Mouse (Mus musculus): ENCODE measurements around the gene Cox19. TPM values are rescaled to one million over a fixed set of nuclear protein-coding genes. Genes with fewer than 3 reads are reported as not detected.

Cox19 gene
- polyA plus RNA-seq, 1 experiment: 66.0 TPM

GRCm38 (mm10) chr5:139345364-139345714, 5.9 kb downstream of the Cox19 start:
- Histone ChIP-seq H3K27me3 (ENCODE audit: control insufficient read depth, insufficient read depth, insufficient read length) (peaks cover 4% of the 10 kb centered on the region), H3ac (ENCODE audit: control insufficient read depth, insufficient read length) (peak overlapping the region; percentile 70), H3K79me2 (ENCODE audit: control insufficient read depth, insufficient read depth) (peaks cover 19% of the 10 kb centered on the region), H3K36me3 (ENCODE audit: control insufficient read depth, insufficient read depth) (peaks cover 7% of the 10 kb centered on the region), H3K4me3 (peak overlapping the region; percentile 83), H3K4me2 (ENCODE audit: low read depth) (peak overlapping the region; percentile 87)
- no peak for TF ChIP-seq SRF (IDR thresholded peaks at IDR 0.05; ENCODE audit: control insufficient read depth, insufficient read length, low read depth)
- TF ChIP-seq TCF12 (IDR thresholded peaks at IDR 0.05; ENCODE audit: insufficient read depth, poor library complexity, severe bottlenecking): no peak
- no peak for TF ChIP-seq TCF3 (IDR thresholded peaks at IDR 0.05; ENCODE audit: insufficient read length, low read depth)
- no peak for TF ChIP-seq POLR2A (IDR thresholded peaks at IDR 0.05; ENCODE audit: insufficient read length, low read depth)
- no peak for TF ChIP-seq MYOG (IDR thresholded peaks at IDR 0.05; ENCODE audit: control insufficient read depth in 1 of 3, insufficient read depth in 1 of 3, insufficient read length in 2 of 3, low read depth in 2 of 3)
- no peak for TF ChIP-seq MAX (IDR thresholded peaks at IDR 0.05; ENCODE audit: low read depth)
- TF ChIP-seq CEBPB (IDR thresholded peaks at IDR 0.05; ENCODE audit: insufficient read depth, poor library complexity, severe bottlenecking): no peak
- no peak for TF ChIP-seq POLR2AphosphoS2 (IDR thresholded peaks at IDR 0.05; ENCODE audit: insufficient read length, low read depth)
- no peak for TF ChIP-seq REST (IDR thresholded peaks at IDR 0.05; ENCODE audit: insufficient read depth, insufficient read length)
- TF ChIP-seq USF1 (IDR thresholded peaks at IDR 0.05; ENCODE audit: low read depth): no peak
- TF ChIP-seq E2F4 (IDR thresholded peaks at IDR 0.05; ENCODE audit: insufficient read depth): no peak
- TF ChIP-seq MYOD1 (IDR thresholded peaks at IDR 0.05; ENCODE audit: control insufficient read depth in 1 of 3, insufficient read length in 2 of 3, low read depth in 2 of 3): no peak

DNA sequence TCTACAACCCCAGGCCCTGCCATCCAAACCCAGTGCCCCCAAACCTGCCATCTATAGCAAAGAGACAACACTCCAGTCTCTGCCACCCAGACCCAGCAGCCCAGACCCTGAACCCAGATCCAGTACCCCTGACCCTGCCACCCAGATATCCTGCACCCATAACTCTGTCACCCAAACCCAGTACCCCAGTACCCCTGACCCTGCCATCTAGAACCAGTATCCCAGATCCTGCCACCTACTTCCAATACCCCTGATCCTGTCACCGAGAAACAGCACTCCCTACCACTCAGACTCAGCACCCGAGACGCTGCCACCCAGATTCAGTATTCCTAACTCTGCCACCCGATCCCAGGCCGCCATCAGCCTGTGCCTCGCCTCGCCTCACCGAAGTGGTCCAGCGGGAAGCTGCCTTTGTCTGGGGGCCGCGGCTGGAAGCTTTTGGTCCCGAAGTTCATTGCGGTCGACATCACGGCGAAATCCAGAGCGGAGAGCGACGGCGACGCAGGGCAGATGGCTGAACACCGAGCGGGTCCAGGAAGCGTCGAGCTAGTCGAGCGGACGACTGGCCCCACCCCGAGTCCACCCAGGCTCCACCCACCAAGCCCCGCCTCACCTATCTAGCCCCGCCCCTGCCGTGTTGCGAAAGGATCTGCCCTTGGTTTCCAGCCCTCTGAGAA, 6.4 kb downstream of the Cox19 start:
- peaks cover 19% of the 10 kb centered on the region for H3K79me2 ChIP-seq (ENCODE audit: control insufficient read depth, insufficient read depth)
- TF ChIP-seq CEBPB (IDR thresholded peaks at IDR 0.05; ENCODE audit: insufficient read depth, poor library complexity, severe bottlenecking): peak; percentile 86
- TF ChIP-seq USF1 (IDR thresholded peaks at IDR 0.05; ENCODE audit: low read depth): no peak
- TF ChIP-seq E2F4 (IDR thresholded peaks at IDR 0.05; ENCODE audit: insufficient read depth): no peak
- TF ChIP-seq SRF (IDR thresholded peaks at IDR 0.05; ENCODE audit: control insufficient read depth, insufficient read length, low read depth): peak; percentile 91
- TF ChIP-seq TCF12 (IDR thresholded peaks at IDR 0.05; ENCODE audit: insufficient read depth, poor library complexity, severe bottlenecking): no peak
- no peak for TF ChIP-seq TCF3 (IDR thresholded peaks at IDR 0.05; ENCODE audit: insufficient read length, low read depth)
- peak in 1 of 3 experiments; percentile 25 for TF ChIP-seq MYOD1 (IDR thresholded peaks at IDR 0.05; ENCODE audit: control insufficient read depth in 1 of 3, insufficient read length in 2 of 3, low read depth in 2 of 3)
- no peak for TF ChIP-seq MAX (IDR thresholded peaks at IDR 0.05; ENCODE audit: low read depth)
- TF ChIP-seq POLR2A (IDR thresholded peaks at IDR 0.05; ENCODE audit: insufficient read length, low read depth): peak; percentile 92
- peak in 1 of 3 experiments; percentile 51 for TF ChIP-seq MYOG (IDR thresholded peaks at IDR 0.05; ENCODE audit: control insufficient read depth in 1 of 3, insufficient read depth in 1 of 3, insufficient read length in 2 of 3, low read depth in 2 of 3)
- peak; percentile 82 for TF ChIP-seq POLR2AphosphoS2 (IDR thresholded peaks at IDR 0.05; ENCODE audit: insufficient read length, low read depth)
- no peak for TF ChIP-seq REST (IDR thresholded peaks at IDR 0.05; ENCODE audit: insufficient read depth, insufficient read length)
- peaks cover 7% of the 10 kb centered on the region for H3K36me3 ChIP-seq (ENCODE audit: control insufficient read depth, insufficient read depth)
- H3K4me3 ChIP-seq: peak overlapping the region; percentile 83
- no peaks in the 10 kb centered on the region for H3K27me3 ChIP-seq (ENCODE audit: control insufficient read depth, insufficient read depth, insufficient read length)
- H3ac ChIP-seq (ENCODE audit: control insufficient read depth, insufficient read length): peak overlapping the region; percentile 70
- peak overlapping the region; percentile 90 for H3K4me2 ChIP-seq (ENCODE audit: low read depth)

DNA sequence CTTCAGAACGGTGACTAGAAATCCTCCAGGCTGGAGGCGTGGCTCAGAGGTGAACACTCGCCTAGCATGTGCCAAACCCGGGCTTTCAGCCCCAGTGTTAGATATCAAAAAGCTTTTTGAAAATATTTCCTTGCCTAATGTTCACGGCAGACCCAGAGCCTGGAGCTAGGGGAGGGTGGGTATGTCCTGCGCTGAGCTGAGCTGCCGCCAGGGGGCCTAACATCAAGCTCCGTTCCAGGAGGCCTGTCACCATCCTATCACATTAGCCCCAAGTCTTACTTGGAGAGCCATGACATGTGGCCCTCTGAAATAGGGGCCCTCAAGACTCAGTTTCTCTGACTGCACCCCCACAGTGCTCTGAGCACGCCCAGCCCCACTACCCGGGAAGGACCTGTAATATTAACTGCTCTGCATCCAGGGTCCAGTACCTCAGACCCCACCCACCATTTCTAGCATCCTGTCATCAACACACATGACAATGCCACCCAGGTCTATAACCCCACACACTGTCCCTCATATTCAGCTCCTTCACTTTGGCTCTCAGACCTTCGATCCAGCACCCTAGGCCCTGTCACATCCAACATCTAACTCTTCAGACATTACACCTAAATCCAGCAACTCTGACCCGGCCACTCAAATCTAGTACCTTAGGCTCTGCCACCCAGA, 7.1 kb downstream of the Cox19 start:
- Histone ChIP-seq H3K27me3 (ENCODE audit: control insufficient read depth, insufficient read depth, insufficient read length) (no peaks in the 10 kb centered on the region), H3K36me3 (ENCODE audit: control insufficient read depth, insufficient read depth) (peaks cover 7% of the 10 kb centered on the region), H3K4me2 (ENCODE audit: low read depth) (peak overlapping the region; percentile 90), H3ac (ENCODE audit: control insufficient read depth, insufficient read length) (peak overlapping the region; percentile 70), H3K79me2 (ENCODE audit: control insufficient read depth, insufficient read depth) (peaks cover 19% of the 10 kb centered on the region), H3K4me3 (peak overlapping the region; percentile 83)
- TF ChIP-seq POLR2AphosphoS2 (IDR thresholded peaks at IDR 0.05; ENCODE audit: insufficient read length, low read depth): no peak
- TF ChIP-seq E2F4 (IDR thresholded peaks at IDR 0.05; ENCODE audit: insufficient read depth): no peak
- no peak for TF ChIP-seq SRF (IDR thresholded peaks at IDR 0.05; ENCODE audit: control insufficient read depth, insufficient read length, low read depth)

GRCm38 (mm10) chr5:139338891-139339290, 12.3 kb downstream of the Cox19 start:
- peaks cover 7% of the 10 kb centered on the region for H3K36me3 ChIP-seq (ENCODE audit: control insufficient read depth, insufficient read depth)
- TF ChIP-seq USF1 (IDR thresholded peaks at IDR 0.05; ENCODE audit: low read depth): no peak
- no peak for TF ChIP-seq MYOD1 (IDR thresholded peaks at IDR 0.05; ENCODE audit: control insufficient read depth in 1 of 3, insufficient read length in 2 of 3, low read depth in 2 of 3)
- no peak for TF ChIP-seq TCF3 (IDR thresholded peaks at IDR 0.05; ENCODE audit: insufficient read length, low read depth)
- no peak for TF ChIP-seq REST (IDR thresholded peaks at IDR 0.05; ENCODE audit: insufficient read depth, insufficient read length)
- no peak for TF ChIP-seq E2F4 (IDR thresholded peaks at IDR 0.05; ENCODE audit: insufficient read depth)
- no peak for TF ChIP-seq POLR2A (IDR thresholded peaks at IDR 0.05; ENCODE audit: insufficient read length, low read depth)
- TF ChIP-seq POLR2AphosphoS2 (IDR thresholded peaks at IDR 0.05; ENCODE audit: insufficient read length, low read depth): no peak
- TF ChIP-seq MYOG (IDR thresholded peaks at IDR 0.05; ENCODE audit: control insufficient read depth in 1 of 3, insufficient read depth in 1 of 3, insufficient read length in 2 of 3, low read depth in 2 of 3): no peak
- no peak for TF ChIP-seq SRF (IDR thresholded peaks at IDR 0.05; ENCODE audit: control insufficient read depth, insufficient read length, low read depth)
- no peak for TF ChIP-seq TCF12 (IDR thresholded peaks at IDR 0.05; ENCODE audit: insufficient read depth, poor library complexity, severe bottlenecking)
- no peak for TF ChIP-seq CEBPB (IDR thresholded peaks at IDR 0.05; ENCODE audit: insufficient read depth, poor library complexity, severe bottlenecking)
- no peak for TF ChIP-seq MAX (IDR thresholded peaks at IDR 0.05; ENCODE audit: low read depth)
- no peak overlapping the region for H3ac ChIP-seq (ENCODE audit: control insufficient read depth, insufficient read length)
- H3K4me2 ChIP-seq (ENCODE audit: low read depth): no peak overlapping the region
- H3K27me3 ChIP-seq (ENCODE audit: control insufficient read depth, insufficient read depth, insufficient read length): no peaks in the 10 kb centered on the region
- H3K79me2 ChIP-seq (ENCODE audit: control insufficient read depth, insufficient read depth): peaks cover 9% of the 10 kb centered on the region
- H3K4me3 ChIP-seq: no peak overlapping the region

All from myocyte (in vitro differentiated cells).